Mouse (Mus musculus): ENCODE data around the gene Gstp3.
"Not testable (repeated sequence)": the region's sequence is repeated elsewhere in the genome, so short reads cannot be mapped to it uniquely, and the experiment has no call there.

DNA sequence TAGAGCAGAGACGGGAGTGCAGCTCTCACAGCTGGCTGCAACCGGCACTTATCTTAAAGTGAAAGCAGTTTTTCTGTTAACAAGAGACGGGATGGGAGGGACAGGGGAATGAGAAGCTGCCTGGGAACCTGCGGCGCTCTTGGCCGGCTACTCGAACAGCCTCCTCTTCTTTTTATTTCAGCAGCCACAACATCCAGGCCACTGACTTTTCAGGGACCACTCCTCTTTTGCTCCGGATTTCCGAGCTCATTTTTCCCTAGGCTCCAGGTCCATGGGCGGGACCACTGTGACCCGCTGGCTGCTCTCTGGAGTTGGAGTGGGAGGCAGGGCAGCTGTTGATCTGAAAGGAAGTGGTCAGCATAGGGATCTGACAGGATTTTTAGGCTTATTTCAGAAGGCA lies 5.1 kb upstream of the Gstp3 start:
- not testable (repeated sequence) for TF ChIP-seq MAX (IDR thresholded peaks at IDR 0.05); CTCF (IDR thresholded peaks at IDR 0.05; ENCODE audit: control insufficient read depth, insufficient read depth, insufficient read length); FOSL1 (IDR thresholded peaks at IDR 0.05; ENCODE audit: insufficient read depth, low read length, poor library complexity, severe bottlenecking); USF1 (IDR thresholded peaks at IDR 0.05; ENCODE audit: low read depth); MYOD1 (IDR thresholded peaks at IDR 0.05; ENCODE audit: control insufficient read depth, insufficient read length, low read depth); MYOG (IDR thresholded peaks at IDR 0.05; ENCODE audit: control insufficient read depth, extremely low read depth, insufficient read length); CEBPB (IDR thresholded peaks at IDR 0.05; ENCODE audit: low read depth)

Data from C2C12 (cell line).